Mouse (Mus musculus) adrenal gland, postnatal 36 days (tissue): ENCODE measurements around the gene Tecpr2. TPM values are rescaled to one million over a fixed set of nuclear protein-coding genes. Genes with fewer than 3 reads are reported as not detected.

Source experiments
- DNase-seq, 2 experiments: peaks; one replicate each; pipeline ENCODE4 v3.0.0; 2021; ENCODE audit warnings: mixed read lengths in 1 of 2
- total RNA-seq, 2 experiments: library from RNA; stranded (reverse); gene quantifications; 2 replicates each; pipeline ENCODE4 v1.2.3; 2021

The Tecpr2 gene
- total RNA-seq, 2 experiments from 2014 or later = 9.6 to 10.3 TPM

GRCm38 (mm10) chr12:110948082-110948909 lies 59.2 kb downstream of the Tecpr2 start:
- no peak for DNase-seq

GRCm38 (mm10) chr12:110948910-110949201 lies 59.8 kb downstream of the Tecpr2 start:
- no peak for DNase-seq

- DNase-seq = no peak
Observed at GRCm38 (mm10) chr12:110949410-110949809, 60.3 kb downstream of the Tecpr2 start.

- DNase-seq = no peak
Observed at GRCm38 (mm10) chr12:110950151-110950550, 61.1 kb downstream of the Tecpr2 start.

- DNase-seq = no peak
Observed at GRCm38 (mm10) chr12:110951236-110951635, 62.2 kb downstream of the Tecpr2 start.

GRCm38 (mm10) chr12:110952628-110953385 lies 63.7 kb downstream of the Tecpr2 start:
- peak; percentile 41 to 43 for DNase-seq

GRCm38 (mm10) chr12:110953443-110953842 lies 64.4 kb downstream of the Tecpr2 start:
- peak; percentile 79 to 85 for DNase-seq

GRCm38 (mm10) chr12:110953900-110954299 lies 64.8 kb downstream of the Tecpr2 start:
- DNase-seq = no peak

- peak; percentile 35 to 45 for DNase-seq
Observed at GRCm38 (mm10) chr12:110954351-110954991, 65.4 kb downstream of the Tecpr2 start.

GRCm38 (mm10) chr12:110961973-110962372 lies 72.9 kb downstream of the Tecpr2 start:
- DNase-seq = no peak

GRCm38 (mm10) chr12:110965500-110965899 lies 76.4 kb downstream of the Tecpr2 start:
- no peak for DNase-seq

- DNase-seq = no peak
Observed at GRCm38 (mm10) chr12:110966079-110966478, 77.0 kb downstream of the Tecpr2 start.

- no peak for DNase-seq
Observed at GRCm38 (mm10) chr12:110967146-110967545, 78.1 kb downstream of the Tecpr2 start.

- no peak for DNase-seq
Observed at GRCm38 (mm10) chr12:110970408-110970807, 81.3 kb downstream of the Tecpr2 start.

- no peak for DNase-seq
Observed at GRCm38 (mm10) chr12:110971972-110972371, 82.9 kb downstream of the Tecpr2 start.

- DNase-seq = no peak
Observed at GRCm38 (mm10) chr12:110973829-110974228, 84.8 kb downstream of the Tecpr2 start.

- no peak for DNase-seq
Observed at GRCm38 (mm10) chr12:110974295-110974694, 85.2 kb downstream of the Tecpr2 start.

- DNase-seq = no peak
Observed at GRCm38 (mm10) chr12:110974726-110975125, 85.7 kb downstream of the Tecpr2 start.

- no peak for DNase-seq
Observed at GRCm38 (mm10) chr12:110975385-110975784, 86.3 kb downstream of the Tecpr2 start.

GRCm38 (mm10) chr12:110975838-110976468 lies 86.9 kb downstream of the Tecpr2 start:
- DNase-seq = no peak

- no peak for DNase-seq
Observed at GRCm38 (mm10) chr12:110976589-110977344, 87.7 kb downstream of the Tecpr2 start.

- no peak for DNase-seq
Observed at GRCm38 (mm10) chr12:110977345-110977733, 88.3 kb downstream of the Tecpr2 start.
